Mouse (Mus musculus) midbrain, embryonic 15.5 days (tissue): ENCODE data around the gene Paics. TPM values are rescaled to one million over a fixed set of nuclear protein-coding genes. Genes with fewer than 3 reads are reported as not detected.

Experiments
- polyA plus RNA-seq: library from polyadenylated mRNA; unstranded; fragments of >200 nt; fragmentation: Nextera tagmentation; extraction: Ambion mirVana; gene quantifications from 2 replicates; pipeline ENCODE4 v1.2.1, GENCODE M21; 2015

The Paics gene
- polyA plus RNA-seq, 1 experiment from 2014 or later = 154 TPM

Other genes with a start within 250 kb of the Paics start
- 20.4 and 21.6 TPM in 2 replicates for gene Aasdh, start 45.8 kb upstream of the Paics start, polyA plus RNA-seq
- 9.8 and 11.3 TPM in 2 replicates for gene Ppat, start 271 bp downstream of the Paics start, polyA plus RNA-seq
- gene Srp72, start 23.4 kb downstream of the Paics start, polyA plus RNA-seq = 87.6 and 88.2 TPM in 2 replicates
- gene Arl9, start 52.7 kb downstream of the Paics start, polyA plus RNA-seq = not detected in 2 replicates
- gene Thegl, start 64.7 kb downstream of the Paics start, polyA plus RNA-seq = 0.72 and 0.85 TPM in 2 replicates
- gene Hopx, start 163.8 kb downstream of the Paics start, polyA plus RNA-seq = 0.74 and 0.98 TPM in 2 replicates